19 mouse cellular contexts compared by ENCODE assay signal in the genomic region with DNA sequence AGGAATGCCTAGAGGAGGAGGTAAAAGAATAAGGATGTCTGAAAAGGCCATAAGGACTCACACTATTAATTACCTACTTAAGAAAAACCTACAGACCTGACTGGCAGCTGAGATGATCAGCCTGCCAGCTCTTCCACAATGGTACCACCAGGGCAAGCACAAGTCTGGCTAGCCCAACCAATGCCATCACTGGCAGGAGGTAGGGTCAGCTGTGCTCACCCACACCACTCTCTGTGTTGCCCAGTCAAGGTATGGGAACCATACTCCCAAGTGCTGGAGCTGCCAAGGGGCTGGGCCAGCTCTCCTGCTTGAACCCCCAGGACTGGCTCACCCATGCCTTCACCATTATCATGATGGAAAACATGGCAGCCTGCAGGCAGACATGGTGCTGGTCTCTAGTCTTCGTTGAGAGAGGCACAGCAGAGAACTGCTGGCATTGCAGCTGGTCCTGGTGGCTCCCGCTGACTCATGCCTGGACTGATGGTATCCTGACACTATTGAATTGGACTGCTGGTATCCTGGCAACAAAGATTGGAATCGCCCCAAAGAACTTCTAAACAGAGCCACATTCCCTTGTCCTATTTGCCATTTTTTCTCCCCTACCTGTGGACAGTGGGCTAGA. TPM values are rescaled to one million over a fixed set of nuclear protein-coding genes. Genes with fewer than 3 reads are reported as not detected.
DNase-seq lines count a peak whose midpoint lies in the region; ATAC-seq and TF ChIP-seq lines count a peak whose summit lies in the region.
"Had no signal": no experiment of that assay in that cellular context is flagged by ENCODE, and none has a peak within 500 bp of the region (broad histone marks: within the 10 kb centered on the region; RNA-seq: fewer than 3 reads in every experiment).

No protein-coding gene starts in this region.

- no peak overlapping the region for H3K4me2 ChIP-seq in hindbrain, postnatal 0 days (ENCODE audit: low read depth, low read length)
- H3K4me2 ChIP-seq: forebrain, embryonic 12.5 days had no signal

- peak overlapping the region; percentile 73 for H3K27ac ChIP-seq in testis, adult 2 months (ENCODE audit: control insufficient read depth, insufficient read depth, low read depth, low read length)
- no peak overlapping the region for H3K27ac ChIP-seq in hindbrain, postnatal 0 days
- H3K27ac ChIP-seq: forebrain, embryonic 12.5 days had no signal

- TF ChIP-seq POLR2A in testis, adult 2 months (IDR thresholded peaks at IDR 0.05; ENCODE audit: control insufficient read depth, low read depth, low read length): peak; percentile 35; the same call in 1 of the 2 replicates

- no peaks in the 10 kb centered on the region for H3K9me3 ChIP-seq in hindbrain, postnatal 0 days (ENCODE audit: low read length)
- H3K9me3 ChIP-seq: forebrain, embryonic 12.5 days had no signal

- no peak overlapping the region for H3K9ac ChIP-seq in hindbrain, postnatal 0 days (replicated peaks; ENCODE audit: low read length)
- H3K9ac ChIP-seq: forebrain, embryonic 12.5 days had no signal

- intact Hi-C loops in heart, postnatal 10 days (cut with DNase I): no loop called here

- DNase-seq in heart, adult 11 months: peak; percentile 76
- DNase-seq in heart, postnatal 10 days: no peak
- DNase-seq in testis, postnatal 14 days (ENCODE audit: low spot score): no peak
- DNase-seq in hindbrain, postnatal 0 days (ENCODE audit: low spot score): peak; percentile 27
- DNase-seq in kidney, adult 8-10 months: no peak
- DNase-seq in frontal cortex, postnatal 10 days (ENCODE audit: low spot score in 2 of 2): no peak
- DNase-seq: adrenal gland, postnatal 14 days; cerebellum, adult 9-10 months; heart, adult 18-20 months; kidney, adult 2 months; kidney, postnatal 25 days; lung, adult 18-20 months; lung, postnatal 36 days; right cerebral cortex, adult 18-20 months; spleen, adult 18-20 months had no signal

- no peaks in the 10 kb centered on the region for H3K4me1 ChIP-seq in testis, adult 2 months (ENCODE audit: control insufficient read depth, insufficient read depth, low read length)
- H3K4me1 ChIP-seq in hindbrain, postnatal 0 days (ENCODE audit: insufficient read depth, low read length): no peaks in the 10 kb centered on the region
- H3K4me1 ChIP-seq: forebrain, embryonic 12.5 days had no signal

- H3K4me3 ChIP-seq in testis, adult 2 months (ENCODE audit: control insufficient read depth, low read depth, low read length): peak overlapping the region; percentile 90
- H3K4me3 ChIP-seq in hindbrain, postnatal 0 days (ENCODE audit: low read length): no peak overlapping the region
- H3K4me3 ChIP-seq: forebrain, embryonic 12.5 days had no signal

- no peak for TF ChIP-seq CTCF in testis, adult 2 months (IDR thresholded peaks at IDR 0.05; ENCODE audit: control insufficient read depth, insufficient read depth, insufficient replicate concordance, low read depth, low read length)
- TF ChIP-seq CTCF in hindbrain, postnatal 0 days (IDR thresholded peaks at IDR 0.05; ENCODE audit: low read depth): no peak

- no peaks in the 10 kb centered on the region for H3K27me3 ChIP-seq in testis, adult 2 months (ENCODE audit: control insufficient read depth, insufficient read depth, low read length)
- no peaks in the 10 kb centered on the region for H3K27me3 ChIP-seq in hindbrain, postnatal 0 days (ENCODE audit: insufficient read depth, low read length)
- H3K27me3 ChIP-seq: forebrain, embryonic 12.5 days had no signal

- WGBS in hindbrain, postnatal 0 days: 27% methylated on average over 3 of the region's 3 CpGs

- peaks cover 2% of the 10 kb centered on the region for H3K36me3 ChIP-seq in testis, adult 2 months (ENCODE audit: control insufficient read depth, insufficient read depth, low read length)
- H3K36me3 ChIP-seq in hindbrain, postnatal 0 days (ENCODE audit: insufficient read depth, low read length): peaks cover 39% of the 10 kb centered on the region

- ATAC-seq in hindbrain, postnatal 0 days: peak; percentile 63; the same call in 1 of the 2 replicates

RNA-seq across cellular contexts. Expression of gene Rimklb, which starts 32.4 kb away (rescaled TPM):
- total RNA-seq in heart, postnatal 10 days (2021): under 1 TPM in 1 of 2 experiments, not detected in 1; 0.45 TPM
- polyA plus RNA-seq in testis, adult 2 months (2012; rRNA removed): 97.7 and 114 TPM in 2 replicates
- total RNA-seq in hindbrain, postnatal 0 days (2014; rRNA removed): 96.6 and 113 TPM in 2 replicates
- polyA plus RNA-seq in hindbrain, postnatal 0 days (2015; fragmentation: Nextera tagmentation; extraction: Ambion mirVana): 97.1 and 97.2 TPM in 2 replicates
- total RNA-seq: liver, adult 2 months had no signal
- polyA plus RNA-seq: liver, adult 2 months had no signal

RNA-seq across cellular contexts. Expression of gene Mfap5, which starts 39.4 kb away (rescaled TPM):
- total RNA-seq in heart, postnatal 10 days (2021): 100 to 1,000 TPM in 1 of 2 experiments, 10 to 100 TPM in 1; 93.3 to 120 TPM
- polyA plus RNA-seq in testis, adult 2 months (2012; rRNA removed): 6.5 and 13.1 TPM in 2 replicates
- 2.7 and 13.2 TPM in 2 replicates for total RNA-seq in hindbrain, postnatal 0 days (2014; rRNA removed)
- 5.0 and 5.6 TPM in 2 replicates for polyA plus RNA-seq in hindbrain, postnatal 0 days (2015; fragmentation: Nextera tagmentation; extraction: Ambion mirVana)
- total RNA-seq: MEL had no signal
- polyA plus RNA-seq: liver, adult 2 months had no signal

Comparison
In these comparisons a context has a peak if more than half of its experiments do, and no peak if none do; other contexts are left out.
1. DNase-seq: peak in heart, adult 11 months (single experiment) and hindbrain, postnatal 0 days (single experiment); none in heart, postnatal 10 days (0 of 2), testis, postnatal 14 days (single experiment), kidney, adult 8-10 months (0 of 2) and frontal cortex, postnatal 10 days (0 of 2).
2. RNA of gene Rimklb, which starts 32.4 kb away (total RNA-seq): 96.6 to 113 TPM in hindbrain, postnatal 0 days; 0.45 TPM in heart, postnatal 10 days; every median in the first group is over 10 times any median in the second.